Mouse (Mus musculus) mature B cell (primary cell): ENCODE results near the gene Mdm2.
"Not testable (repeated sequence)": the region's sequence is repeated elsewhere in the genome, so short reads cannot be mapped to it uniquely, and the experiment has no call there.

Experiments used
- in situ Hi-C: fragments of 300-500 bp; cut with MboI; formaldehyde crosslinking; loops from 2 replicates; pipeline ENCODE4 v1.14.3; 2019

The Mdm2 gene

DNA sequence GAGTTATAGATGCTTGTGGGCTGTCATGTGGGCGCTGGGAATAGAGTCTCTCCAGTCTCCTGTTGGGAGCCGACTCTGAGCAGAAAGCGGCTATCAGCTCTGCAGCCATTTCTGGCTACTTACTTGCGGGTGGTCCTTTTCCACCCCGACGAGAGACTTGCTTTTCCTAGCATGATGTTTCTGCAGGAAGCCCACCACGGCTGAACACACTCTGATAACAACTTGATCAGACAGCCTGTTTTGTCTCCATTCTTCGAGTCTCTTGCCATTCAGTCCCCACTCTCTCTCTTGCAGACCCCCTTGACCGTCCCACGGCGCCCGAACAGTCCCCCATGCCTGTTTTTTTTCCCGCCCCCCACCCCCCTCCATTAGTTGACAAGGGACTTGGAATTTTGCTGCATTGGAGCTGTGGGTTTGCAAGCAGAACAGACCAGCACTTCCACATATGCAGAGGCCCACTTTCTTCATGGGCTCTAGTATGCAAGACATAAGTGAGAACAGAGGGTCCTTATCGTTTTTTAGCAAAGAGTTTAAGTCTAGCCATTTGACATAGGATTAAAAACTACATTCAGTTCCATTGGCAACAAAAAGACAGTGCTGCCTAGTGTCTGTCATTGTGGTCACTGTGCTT is 22.5 kb upstream of the Mdm2 start:
- in situ Hi-C loops: no loop called here

DNA sequence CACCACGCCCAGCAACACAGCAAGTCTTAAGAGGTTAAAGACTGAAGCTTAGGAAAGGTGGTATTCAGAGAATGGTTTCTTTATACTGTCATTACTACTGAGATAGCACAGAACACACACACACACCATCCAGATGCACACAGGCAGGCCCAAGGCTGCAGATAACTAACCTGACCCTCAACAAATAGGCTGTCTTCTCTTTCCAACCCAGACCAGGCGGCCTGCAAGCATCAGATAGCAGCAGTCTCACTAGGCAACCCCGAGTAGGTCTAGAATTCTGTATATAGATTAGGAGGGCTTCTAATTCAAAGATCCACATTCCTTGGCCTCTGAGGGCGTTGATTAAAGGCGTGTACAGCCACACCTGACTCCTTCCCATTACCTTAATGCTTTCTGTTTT is 21.6 kb upstream of the Mdm2 start:
- in situ Hi-C loops: no loop called here

DNA sequence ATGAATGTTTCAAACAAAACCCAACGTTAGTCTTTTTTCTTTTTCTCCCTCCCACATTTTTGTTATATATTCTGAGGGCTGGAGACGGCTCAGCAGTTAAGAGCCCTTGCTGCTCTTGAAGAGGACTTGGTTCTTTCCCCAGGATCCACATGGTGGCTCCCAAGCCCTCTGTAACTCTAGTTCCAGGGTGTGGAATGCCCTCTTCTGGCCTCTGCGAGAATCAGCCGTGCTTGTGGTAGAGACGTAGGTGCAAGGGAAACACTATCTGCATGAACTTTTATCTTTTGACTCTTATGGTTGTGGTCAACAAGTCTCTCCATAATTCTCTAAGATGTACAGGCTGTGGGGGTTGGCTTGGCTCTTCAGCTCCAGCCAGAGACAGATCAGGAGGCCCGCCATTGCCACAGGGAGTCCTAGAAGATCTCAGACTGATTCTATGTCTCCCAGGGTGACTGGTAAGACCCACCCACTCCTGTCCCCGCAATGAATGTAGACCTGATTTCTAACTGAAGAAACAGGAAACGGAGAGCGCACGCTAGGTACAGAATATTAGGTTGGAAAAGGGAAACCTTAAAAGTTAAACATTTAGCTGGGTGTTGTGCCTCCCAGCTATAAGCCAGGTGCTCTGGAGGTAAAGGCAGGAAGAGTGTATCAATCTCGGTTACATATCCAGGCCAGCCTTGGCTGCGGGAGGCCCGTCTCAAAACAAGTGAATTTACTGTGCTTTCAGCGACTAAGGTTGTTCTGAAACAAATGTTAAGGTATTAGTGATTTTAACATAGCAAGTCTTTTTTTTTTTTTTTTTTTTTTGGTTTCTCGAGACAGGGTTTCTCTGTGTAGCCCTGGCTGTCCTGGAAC is 20.9 kb upstream of the Mdm2 start:
- in situ Hi-C loops: no loop called here

DNA sequence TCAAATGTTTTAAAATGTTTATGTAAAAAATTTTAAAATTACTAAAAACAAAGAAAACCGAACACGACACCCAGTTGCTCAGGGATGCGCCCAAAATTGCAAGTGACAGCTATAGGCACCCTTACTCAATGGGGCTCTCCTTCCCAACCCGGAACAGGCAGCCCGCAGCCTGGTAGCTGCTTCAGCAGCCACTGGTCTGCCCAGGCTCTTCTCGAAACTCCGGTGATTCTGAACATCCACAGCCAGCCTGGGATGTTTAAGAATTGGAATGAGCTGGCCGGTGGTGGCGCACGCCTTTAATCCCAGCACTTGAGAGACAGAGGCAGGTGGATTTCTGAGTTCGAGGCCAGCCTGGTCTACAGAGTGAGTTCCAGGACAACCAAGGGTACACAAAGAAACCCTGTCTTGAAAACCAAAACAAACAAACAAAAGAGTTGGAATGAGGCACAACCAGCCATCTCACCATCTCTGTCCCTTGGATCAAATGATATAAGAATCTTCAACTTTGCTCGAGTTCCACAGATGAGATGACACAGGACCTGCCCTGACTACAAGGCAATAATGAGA is 20.2 kb upstream of the Mdm2 start:
- in situ Hi-C loops: no loop called here

DNA sequence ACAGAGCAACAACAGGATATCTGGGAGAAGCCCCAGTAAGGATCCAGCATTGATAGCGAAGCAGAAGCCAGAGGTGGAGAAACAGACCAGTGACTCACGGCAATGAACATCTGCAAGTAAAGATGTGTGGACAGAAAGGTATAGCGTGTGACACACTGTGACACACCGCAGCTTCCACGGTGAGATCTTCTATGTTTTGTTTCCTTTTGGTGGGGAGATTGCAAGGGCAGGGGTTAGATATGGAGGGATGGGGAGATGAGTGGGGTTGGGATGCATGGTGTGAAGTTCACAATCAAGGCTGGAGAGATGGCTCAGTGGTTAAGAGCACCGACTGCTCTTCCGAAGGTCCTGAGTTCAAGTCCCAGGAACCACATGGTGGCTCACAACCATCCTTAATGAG is 19.6 kb upstream of the Mdm2 start:
- in situ Hi-C loops: no loop called here

DNA sequence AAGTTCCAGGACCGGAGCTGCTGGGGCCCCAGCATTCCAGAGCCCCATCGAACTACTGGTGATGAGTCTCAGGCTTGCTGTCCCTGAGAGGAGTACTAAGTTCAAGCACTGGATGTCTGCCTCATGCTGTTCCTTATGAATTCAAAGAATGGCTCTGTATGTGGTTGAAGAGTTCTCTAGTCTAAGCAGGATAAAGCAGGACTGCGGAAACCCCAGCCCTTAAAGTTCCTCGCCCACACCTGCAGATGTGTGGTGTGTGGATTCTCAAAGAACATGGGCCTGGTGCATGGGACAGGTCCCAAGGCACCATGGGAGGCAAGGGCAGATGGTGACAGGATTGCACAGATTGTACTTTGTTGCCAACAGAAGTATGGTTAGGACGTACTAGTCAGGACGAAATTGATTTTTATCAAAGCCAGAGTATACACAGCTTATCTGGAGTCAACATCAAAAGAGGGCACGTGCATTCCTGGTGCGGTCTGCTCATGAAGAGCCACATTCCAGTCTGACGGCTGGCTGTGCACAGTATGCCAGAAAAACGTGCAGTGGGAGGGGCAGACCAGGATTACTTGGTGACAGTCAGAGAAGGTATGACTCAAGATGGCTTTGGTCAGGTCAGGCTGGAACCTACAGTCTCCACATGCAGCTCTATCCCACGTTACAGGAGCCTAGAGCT is 18.7 kb upstream of the Mdm2 start:
- in situ Hi-C loops: no loop called here

DNA sequence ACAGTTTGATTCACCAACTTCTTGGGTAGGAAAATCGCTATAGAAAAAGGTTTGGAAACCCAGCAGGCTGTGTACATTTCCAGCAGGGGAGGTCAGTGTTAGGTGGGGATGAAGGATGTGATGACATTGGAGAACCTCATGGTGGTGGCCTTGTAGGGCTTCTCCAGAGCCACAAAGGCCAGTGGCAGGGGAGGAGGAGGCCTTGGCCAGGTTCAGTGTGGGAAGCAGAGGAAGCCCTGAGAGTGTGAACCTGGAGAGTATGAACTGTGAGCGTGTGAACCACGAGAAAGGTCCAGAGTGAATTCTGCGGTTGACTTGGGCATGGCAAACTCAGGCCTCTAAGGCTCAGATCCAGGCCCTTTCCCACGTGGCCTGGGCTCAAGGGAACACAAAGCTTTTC is 18.0 kb upstream of the Mdm2 start:
- in situ Hi-C loops: no loop called here

DNA sequence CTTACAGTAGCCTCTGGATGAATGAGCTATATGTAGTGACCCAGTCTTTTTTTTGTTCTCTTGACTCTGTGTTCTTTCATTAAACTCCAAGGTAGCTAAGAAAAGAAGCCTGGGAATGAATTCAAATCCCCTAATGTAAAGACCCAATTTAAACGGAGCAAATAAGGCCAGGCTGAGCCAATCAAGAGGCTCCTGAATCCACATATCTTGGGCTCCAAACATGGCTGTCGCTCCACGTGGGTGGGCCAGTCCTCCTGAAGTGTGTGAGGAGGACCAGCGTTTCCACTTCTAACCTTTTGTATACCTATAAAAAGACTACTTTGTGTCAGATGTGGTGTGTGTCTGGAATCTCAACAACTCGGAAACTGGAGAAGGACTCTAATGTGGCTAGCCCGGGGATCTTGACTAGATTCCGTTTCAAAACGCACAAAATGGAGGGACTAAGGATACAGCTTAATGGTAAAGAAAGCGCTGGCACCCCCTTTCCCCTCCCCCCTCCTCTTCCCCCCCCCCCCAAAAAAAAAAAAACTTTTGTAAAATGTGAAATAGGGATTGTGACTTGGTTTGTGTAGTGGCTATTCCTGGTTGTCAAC is 17.1 kb upstream of the Mdm2 start:
- in situ Hi-C loops: no loop called here

DNA sequence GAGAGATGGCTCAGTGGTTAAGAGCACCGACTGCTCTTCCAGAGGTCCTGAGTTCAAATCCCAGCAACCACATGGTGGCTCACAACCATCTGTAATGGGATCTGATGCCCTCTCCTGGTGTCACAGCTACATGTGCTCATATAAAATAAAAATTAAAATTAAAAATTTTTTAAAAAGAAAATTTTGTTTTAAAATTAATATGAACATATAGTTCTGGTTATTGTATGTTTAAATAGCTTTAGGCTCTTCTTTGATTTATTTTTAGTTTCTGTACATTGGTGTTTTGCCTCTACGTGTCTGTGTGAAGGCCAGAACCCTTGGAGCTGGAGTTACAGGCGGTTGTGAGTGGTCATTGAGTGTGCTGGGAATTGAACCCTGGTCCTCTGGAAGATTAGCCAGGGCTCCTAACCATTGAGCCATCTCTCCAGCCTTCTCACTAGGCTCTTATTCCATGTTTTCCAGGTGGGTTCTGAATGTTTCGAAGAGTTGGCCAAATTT is 16.4 kb upstream of the Mdm2 start:
- in situ Hi-C loops: no loop called here

DNA sequence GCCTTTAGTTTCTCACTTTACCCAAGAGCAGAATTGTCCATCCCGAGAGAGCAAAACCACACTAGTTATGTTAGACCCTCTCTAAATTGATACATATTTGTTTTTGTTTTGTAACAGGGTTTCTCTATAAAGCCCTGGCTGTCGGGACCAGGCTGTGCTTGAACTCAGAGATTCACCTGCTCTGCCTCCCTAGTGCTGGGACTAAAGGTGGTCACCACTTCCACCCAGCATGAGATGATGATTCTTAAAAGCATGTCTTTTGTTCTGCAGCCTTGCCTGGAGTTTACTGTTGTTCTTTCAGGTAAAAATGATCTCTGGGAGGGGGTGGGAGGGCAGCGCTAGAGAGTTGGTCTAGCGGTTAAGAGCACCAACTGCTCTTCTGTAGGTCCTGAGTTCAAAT is 15.8 kb upstream of the Mdm2 start:
- in situ Hi-C loops: no loop called here

DNA sequence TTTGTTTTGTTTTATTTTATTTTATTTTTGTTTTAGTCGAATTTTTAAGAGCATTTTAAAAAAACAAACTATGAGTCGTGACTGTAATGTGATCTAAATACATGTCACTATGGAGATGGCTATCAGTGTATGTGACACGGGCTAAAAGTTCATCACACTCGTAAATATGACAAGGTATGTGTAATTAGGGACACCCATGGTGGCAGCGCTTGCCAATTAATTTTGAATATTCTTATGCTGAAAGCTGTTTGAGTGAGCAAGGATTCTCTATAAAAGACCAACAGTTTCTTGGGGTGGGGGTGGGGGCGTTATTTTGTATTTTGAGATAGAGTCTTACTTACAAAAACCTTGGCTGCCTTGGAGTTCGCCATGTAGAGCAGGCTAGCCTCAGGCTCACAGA is 15.1 kb upstream of the Mdm2 start:
- in situ Hi-C loops: no loop called here

DNA sequence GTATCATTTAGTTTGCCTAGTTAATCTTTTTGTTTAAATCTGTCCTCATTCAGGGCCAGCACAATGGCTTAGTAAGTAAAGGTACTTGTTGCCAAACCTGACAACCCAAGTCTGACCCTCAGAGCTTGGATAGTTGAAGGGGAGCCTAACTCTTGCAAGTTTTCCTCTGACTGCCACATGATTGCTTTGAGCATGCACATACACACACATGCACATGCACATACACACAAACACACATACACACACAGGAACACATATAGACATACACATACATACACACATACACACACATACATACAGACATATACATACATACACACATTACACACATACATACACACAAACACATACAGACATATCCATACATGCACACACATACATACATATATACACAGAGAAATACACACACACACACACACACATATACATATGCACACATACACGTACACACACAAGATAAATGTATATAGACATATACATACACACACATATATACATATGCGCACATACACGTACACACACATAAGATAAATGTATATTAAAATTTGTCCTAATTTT is 14.3 kb upstream of the Mdm2 start:
- in situ Hi-C loops: no loop called here

DNA sequence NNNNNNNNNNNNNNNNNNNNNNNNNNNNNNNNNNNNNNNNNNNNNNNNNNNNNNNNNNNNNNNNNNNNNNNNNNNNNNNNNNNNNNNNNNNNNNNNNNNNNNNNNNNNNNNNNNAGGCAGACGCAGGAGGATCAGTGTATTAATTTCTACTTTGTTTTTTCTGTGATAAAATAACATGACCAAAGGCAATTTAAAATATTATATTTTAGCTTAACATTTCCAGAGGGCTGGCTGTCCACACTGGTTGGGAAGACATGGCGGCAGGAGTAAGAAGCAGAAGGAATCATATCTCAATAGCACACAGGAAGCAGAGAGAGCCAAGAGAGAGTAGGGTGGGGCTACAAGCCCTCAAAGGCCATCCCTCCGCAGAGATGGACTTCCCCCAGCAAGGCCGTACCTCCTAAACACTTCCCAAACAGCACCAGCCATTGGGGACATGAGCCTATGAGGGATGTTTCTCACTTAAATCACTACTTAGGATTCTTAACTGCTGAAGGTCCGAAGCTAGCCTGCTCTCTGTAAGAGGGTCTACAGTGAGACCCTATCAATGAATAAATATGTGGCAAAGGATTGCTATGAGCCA is 13.7 kb upstream of the Mdm2 start:
- in situ Hi-C loops: no loop called here

DNA sequence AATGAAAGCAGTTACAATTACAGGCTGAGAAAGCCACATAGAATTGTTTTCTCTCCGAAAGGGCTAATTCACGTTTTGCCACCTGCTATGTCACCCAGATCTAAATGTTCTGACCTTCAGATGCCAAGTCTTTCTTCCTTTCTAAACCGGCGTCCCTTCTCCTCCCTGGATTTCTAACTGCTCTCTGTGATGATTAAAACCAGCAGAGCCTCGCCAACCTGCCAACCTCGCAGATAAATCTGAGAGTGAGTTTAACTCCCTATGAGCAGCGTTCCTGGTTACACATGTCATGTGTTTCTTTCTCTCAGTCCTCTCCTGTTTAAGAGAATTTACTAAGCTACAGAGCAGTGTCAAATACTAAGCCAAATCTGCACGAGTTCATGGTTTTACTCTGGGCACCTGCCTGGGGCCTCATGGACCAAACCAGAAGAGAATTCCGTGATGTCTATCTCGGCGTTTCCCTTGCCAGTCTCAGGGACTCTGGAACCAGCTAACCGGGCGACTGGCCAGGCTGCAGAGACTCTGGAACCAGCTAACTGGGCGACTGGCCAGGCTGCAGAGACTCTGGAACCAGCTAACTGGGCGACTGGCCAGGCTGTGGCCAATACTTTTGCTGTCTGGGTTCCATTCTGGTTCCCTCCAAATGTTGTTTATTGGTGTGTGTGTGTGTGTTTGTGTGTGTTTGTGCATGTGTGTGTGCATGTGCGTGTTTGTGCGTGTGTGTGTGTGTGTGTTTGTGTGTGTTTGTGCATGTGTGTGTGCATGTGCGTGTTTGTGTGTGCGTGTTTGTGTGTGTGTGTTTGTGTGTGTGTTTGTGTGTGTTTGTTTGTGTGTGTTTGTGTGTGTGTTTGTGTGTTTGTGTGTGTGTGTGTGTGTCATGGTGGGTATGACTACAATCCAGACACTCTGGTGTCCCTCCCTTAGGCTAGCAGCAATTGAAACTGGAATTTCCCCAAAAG is 7.9 kb upstream of the Mdm2 start:
- in situ Hi-C loops: no loop called here

DNA sequence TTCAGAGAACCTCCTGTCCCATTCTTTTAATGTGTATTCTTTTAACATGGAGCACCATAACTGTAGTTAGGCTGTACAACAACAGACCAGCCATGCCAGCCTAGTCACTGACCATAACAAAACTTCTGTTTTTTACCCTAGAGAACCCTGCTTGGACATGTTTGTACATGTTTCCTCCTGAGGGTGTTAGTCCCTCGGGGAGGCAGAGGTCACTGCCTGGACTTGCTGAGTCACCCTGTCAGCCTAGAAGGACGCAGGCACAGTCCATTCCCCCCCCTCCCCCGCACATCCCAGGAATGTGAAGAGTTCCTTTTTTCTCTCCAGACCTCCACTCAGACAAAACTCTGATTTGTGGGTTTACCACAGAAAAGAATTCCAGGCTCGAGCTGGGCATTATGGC is 7.0 kb upstream of the Mdm2 start:
- in situ Hi-C loops: no loop called here

DNA sequence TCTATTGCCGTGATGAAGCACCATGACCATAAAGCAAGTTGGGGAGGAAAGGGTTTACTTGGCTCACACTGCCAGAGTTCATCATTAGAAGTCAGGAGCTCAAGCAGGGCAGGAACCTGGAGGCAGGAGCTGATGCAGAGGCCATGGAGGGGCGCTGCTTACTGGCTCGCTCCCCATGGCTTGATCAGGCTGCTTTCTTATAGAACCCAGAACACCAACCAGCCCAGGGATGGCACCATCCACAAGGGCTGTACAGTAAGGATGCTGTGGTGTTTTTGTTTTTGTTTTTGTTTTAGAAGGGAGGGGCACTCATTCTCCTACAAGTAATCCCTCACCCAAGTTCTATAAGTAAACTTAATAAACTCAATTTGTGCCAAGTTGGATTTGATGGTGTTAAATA is 6.1 kb upstream of the Mdm2 start:
- in situ Hi-C loops: no loop called here

DNA sequence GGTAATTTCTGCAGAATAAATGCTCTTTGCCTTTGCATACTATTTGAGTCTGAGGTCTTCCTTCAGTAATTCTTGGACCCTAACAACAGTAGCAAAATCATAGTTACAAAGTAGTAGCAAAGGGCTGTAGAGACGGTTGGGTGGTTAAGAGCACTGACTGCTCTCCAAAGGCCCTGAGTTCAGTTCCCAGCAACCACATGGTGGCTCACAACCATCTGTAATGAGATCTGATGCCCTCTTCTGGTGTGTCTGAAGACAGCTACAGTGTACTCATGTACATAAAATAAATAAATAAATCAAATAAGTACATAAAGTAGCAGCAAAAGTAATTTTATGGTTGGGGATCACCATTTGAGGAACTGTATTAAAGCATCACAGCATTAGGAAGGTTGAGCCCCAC is 5.1 kb upstream of the Mdm2 start:
- in situ Hi-C loops: not testable (repeated sequence)

DNA sequence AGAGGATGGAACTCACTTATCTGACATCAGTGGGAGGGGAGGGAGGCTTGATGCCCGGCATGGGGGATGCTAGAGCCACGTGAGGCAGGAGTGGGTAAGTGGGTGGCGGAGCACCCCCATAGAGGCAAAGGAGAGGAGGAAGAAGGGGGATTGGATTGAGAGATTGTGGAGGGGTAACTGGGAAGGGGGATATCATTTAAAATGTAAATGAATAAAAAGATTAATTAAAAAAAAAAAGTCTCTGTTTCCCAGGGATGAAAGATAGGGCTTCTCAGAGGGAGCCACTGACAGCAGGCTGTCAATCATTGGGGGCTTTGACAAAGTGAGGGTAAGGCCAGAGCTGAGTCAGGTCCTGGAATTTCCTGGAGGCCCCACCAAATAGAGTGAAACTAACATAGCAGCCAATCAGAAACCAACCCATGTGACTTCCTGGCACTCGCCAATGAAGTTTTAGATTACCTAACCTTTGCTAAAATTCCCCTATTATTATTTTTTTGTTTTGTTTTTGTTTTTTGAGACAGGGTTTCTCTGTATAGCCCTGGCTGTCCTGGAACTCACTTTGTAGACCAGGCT is 4.5 kb upstream of the Mdm2 start:
- in situ Hi-C loops: no loop called here

DNA sequence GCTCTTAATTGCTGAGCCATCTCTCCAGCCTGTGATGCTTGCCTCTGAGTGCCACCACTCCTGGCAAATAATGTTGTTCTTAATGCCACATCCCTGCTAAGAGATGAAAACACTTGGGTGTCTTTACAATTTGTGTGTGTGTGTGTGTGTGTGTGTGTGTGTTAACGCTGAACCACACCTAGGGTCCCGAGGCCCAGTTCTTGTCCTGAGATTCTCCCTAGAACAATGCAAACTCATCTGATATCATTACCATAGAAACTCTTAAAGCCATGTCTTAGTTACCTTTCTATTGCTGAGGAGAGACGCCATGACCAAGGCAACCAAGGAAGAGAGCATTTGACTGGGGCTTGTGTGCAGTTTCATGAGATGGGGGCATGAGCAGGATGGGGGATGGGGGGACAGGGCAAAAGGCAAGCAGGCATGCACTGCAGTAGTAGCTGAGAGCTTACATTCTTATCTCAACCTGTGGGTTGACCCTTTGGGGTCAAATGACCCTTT is 3.5 kb upstream of the Mdm2 start:
- in situ Hi-C loops: no loop called here

DNA sequence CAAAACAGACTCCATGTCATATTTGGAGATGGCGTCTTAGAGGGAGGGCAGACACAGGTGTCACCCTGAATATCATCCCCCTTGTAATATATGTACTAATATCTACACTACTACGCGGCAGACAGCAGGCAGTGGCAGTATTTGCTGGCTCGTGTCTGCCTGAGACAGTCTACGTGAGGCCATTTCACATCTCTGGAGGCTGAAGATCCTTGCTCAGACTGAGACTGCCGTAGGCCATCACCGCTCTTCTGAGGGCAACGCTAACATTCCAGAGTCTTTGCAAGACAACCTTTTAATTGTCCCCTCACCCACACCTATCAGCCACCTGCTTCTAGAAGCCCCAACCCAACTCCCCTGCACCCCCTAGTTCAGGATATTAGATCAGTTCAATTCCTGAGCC is 2.9 kb upstream of the Mdm2 start:
- in situ Hi-C loops: no loop called here
